Mouse (Mus musculus): ENCODE data around the gene Akap13. TPM values are rescaled to one million over a fixed set of nuclear protein-coding genes. Genes with fewer than 3 reads are reported as not detected.
A peak's percentile ranks its signal among the peaks of the same experiment; 100 is the strongest.
"Not testable (repeated sequence)": the region's sequence is repeated elsewhere in the genome, so short reads cannot be mapped to it uniquely, and the experiment has no call there.

Akap13 gene
- polyA plus RNA-seq, 1 experiment from 2014 or later = 43.4 TPM

DNA sequence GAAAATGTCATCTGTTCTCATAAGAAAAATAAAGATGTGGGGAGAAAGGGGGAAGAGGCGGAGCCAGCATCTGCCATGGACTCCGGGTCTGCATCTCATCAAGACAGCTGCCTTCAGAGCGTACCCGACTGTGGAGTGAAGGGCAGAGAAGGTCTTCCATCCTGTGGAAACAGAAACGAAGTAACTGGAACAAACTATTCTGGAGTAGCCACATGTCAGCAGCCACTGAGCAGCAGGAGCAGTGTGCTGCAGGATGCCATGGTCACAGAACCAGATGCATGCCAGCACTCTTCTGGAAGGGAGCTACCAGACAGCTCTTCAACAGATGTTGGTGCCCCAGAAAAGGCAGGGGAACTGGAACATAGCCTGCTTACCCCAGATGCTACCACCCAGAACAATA is 153.4 kb downstream of the Akap13 start:
- Histone ChIP-seq H3K4me1 (replicated peaks) (peaks cover 57% of the 10 kb centered on the region), H3K27ac (peak overlapping the region; percentile 83)
- WGBS = 19% methylated on average over 5 of the region's 5 CpGs

DNA sequence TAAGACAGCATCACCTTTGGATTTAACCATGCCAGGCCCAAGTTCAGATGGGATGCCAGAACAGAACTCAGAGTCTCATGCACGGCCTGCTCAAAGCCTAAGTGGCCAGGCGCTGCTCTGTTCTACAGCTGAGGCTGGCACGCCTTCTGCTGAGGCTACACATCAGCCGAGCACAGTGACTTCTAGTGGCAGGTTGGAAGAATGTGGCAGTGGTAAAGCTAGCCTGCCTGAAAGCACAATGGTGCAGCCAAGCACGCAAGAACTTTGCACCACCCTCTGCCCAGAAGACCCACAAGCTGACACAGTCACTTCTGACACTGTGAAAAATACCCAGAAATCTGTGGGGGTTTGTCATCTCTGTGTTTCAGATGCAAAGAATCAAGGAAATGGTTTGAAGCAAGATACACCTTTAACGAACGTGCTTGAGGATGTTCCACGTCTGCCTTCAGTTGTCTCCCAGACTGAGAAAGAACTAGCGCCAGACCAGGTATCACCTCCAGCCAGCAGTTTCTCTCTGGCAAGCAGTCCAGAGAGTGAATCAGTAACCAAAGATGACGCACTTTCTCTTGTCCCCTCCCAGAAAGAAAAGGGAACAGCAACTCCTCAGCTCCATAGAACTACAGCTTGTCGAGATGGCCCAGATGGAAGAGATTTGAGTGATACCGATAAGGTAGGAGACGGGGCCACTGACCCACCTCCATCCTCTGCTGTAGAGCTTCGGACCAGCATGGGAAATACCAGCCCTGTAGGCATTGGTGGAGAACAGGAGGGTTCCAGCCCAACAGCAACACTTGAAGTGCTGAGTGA is 154.3 kb downstream of the Akap13 start:
- H3K4me3 ChIP-seq = no peak overlapping the region
- no peak overlapping the region for H3K4me2 ChIP-seq
- ATAC-seq (replicated peaks; ENCODE audit: insufficient number of reproducible peaks, insufficient read depth, low FRiP score, low read depth) = peak; percentile 48; the same call in 1 of the 2 replicates
- H3K4me1 ChIP-seq (replicated peaks) = peaks cover 59% of the 10 kb centered on the region
- no peak overlapping the region for H3K9ac ChIP-seq
- H3K9me3 ChIP-seq (replicated peaks) = no peaks in the 10 kb centered on the region
- WGBS = 74% methylated on average over 14 of the region's 14 CpGs
- H3K27me3 ChIP-seq = no peaks in the 10 kb centered on the region
- H3K36me3 ChIP-seq = peaks cover 26% of the 10 kb centered on the region; the same call in 1 of the 2 replicates
- peak overlapping the region; percentile 83 for H3K27ac ChIP-seq

More for the DNA sequence above, 153.4 kb downstream of the Akap13 start:
- Histone ChIP-seq H3K36me3 (peaks cover 27% of the 10 kb centered on the region; the same call in 1 of the 2 replicates), H3K4me2 (no peak overlapping the region), H3K9me3 (replicated peaks) (no peaks in the 10 kb centered on the region), H3K27me3 (no peaks in the 10 kb centered on the region), H3K9ac (no peak overlapping the region), H3K4me3 (no peak overlapping the region)
- ATAC-seq (replicated peaks; ENCODE audit: insufficient number of reproducible peaks, insufficient read depth, low FRiP score, low read depth) = peak; percentile 54

DNA sequence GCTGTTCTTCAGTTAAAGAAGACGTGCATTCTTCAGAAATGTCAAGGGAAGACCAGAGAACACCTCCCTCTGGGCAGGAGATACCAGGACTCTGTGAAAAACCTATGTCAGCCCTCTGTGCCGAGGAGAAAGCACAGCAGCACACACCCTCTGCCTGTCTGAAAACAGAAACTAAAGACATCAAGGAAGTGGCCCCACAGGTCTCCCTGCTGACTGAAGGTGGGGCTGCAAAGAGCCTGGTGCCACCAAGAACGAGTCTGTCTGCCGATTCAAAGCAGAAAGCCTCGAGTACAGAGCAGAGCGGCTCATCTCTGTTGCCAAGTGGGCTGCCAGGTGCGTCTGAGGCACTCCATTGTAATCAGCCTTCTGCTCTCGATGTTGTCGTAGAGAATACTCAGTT is 155.1 kb downstream of the Akap13 start:
- WGBS = 58% methylated on average over 9 of the region's 9 CpGs
- no peak overlapping the region for H3K4me3 ChIP-seq
- no peaks in the 10 kb centered on the region for H3K9me3 ChIP-seq (replicated peaks)
- 0 out of 2 replicates have a peak overlapping the region, but pooled peaks have one; percentile 2 for H3K9ac ChIP-seq
- H3K27me3 ChIP-seq = no peaks in the 10 kb centered on the region
- ATAC-seq (replicated peaks; ENCODE audit: insufficient number of reproducible peaks, insufficient read depth, low FRiP score, low read depth) = no peak
- no peak overlapping the region for H3K4me2 ChIP-seq
- H3K36me3 ChIP-seq = peaks cover 26% of the 10 kb centered on the region; the same call in 1 of the 2 replicates
- peaks cover 59% of the 10 kb centered on the region for H3K4me1 ChIP-seq (replicated peaks)
- peak overlapping the region; percentile 83 for H3K27ac ChIP-seq

DNA sequence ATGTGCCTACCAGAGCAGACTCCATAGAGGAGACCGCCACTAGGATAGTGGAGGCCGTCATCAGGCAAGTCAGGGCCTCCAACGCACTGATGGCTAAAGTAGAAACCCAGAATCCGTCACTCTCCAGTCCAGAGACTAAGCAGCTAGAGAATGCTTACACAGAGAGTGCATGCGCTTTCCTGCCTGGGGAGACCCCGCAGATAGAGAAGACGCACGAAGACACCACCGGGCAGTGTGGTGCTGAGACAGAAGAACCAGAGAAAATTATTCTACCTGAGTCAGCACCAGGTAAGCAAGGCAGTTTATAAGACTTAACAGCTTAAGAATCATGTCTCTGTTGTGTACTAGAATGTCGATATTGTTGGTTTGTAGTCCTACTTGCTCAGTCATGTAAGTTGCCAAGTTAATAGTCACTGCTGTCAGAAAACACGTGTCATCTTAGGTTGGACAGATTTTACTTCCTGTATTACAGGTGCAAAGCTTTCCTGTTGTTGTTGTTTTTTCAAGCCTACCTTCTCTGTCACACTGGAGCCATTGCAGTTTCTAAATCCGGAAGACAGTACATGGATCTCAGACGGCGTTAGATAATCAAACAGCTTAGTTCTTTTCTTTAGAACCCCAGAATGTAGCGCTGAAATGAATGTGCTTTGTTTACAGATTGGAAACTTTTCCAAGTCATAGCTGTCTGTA is 156.1 kb downstream of the Akap13 start:
- H3K27ac ChIP-seq = peak overlapping the region; percentile 83
- no peak overlapping the region for H3K4me3 ChIP-seq
- H3K4me1 ChIP-seq (replicated peaks) = peaks cover 59% of the 10 kb centered on the region
- H3K9me3 ChIP-seq (replicated peaks) = no peaks in the 10 kb centered on the region
- WGBS = 69% methylated on average over 15 of the region's 15 CpGs
- H3K4me2 ChIP-seq = peak overlapping the region; percentile 41
- H3K9ac ChIP-seq = no peak overlapping the region
- peaks cover 30% of the 10 kb centered on the region; the same call in 1 of the 2 replicates for H3K36me3 ChIP-seq
- H3K27me3 ChIP-seq = no peaks in the 10 kb centered on the region
- no peak for ATAC-seq (replicated peaks; ENCODE audit: insufficient number of reproducible peaks, insufficient read depth, low FRiP score, low read depth)

DNA sequence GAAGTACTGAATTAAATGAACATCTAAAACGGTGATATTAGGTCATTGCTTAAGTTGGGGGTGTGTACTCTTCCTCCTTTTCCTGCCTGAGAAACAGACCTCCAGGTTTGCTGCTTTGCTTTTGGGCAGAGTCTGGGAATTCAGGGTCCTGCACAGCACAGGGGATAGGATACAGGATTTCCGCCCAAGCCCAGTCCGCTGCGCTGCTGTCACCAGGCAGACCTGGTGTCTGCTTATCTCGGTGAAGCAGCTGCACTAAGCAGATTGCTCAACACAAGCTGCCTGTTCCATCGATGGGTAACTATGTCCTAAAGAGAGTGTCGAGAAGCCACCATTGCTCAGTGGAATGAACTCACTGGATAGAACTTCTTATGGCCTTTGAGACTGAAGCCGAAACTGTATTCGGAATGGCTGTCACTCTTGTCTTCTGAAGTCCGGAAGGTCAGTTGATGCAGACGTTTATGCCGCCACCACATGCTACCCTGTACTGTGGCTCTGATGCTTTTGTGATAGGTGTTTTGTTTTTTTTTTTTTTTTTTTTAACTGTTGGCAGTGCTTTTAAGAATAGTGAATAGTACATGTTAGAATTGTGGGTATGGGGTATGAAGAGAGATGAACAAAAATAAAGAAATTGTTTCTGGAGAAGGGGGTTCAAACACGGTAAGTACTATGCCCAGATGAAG is 156.8 kb downstream of the Akap13 start:
- Histone ChIP-seq H3K27ac (peak overlapping the region; percentile 83), H3K9me3 (replicated peaks) (no peaks in the 10 kb centered on the region), H3K4me1 (replicated peaks) (peaks cover 59% of the 10 kb centered on the region), H3K27me3 (no peaks in the 10 kb centered on the region), H3K4me3 (peak overlapping the region; percentile 29), H3K9ac (no peak overlapping the region), H3K4me2 (peak overlapping the region; percentile 41), H3K36me3 (peaks cover 30% of the 10 kb centered on the region; the same call in 1 of the 2 replicates)
- peak; percentile 68 for ATAC-seq (replicated peaks; ENCODE audit: insufficient number of reproducible peaks, insufficient read depth, low FRiP score, low read depth)
- WGBS = 20% methylated on average over 13 of the region's 13 CpGs

DNA sequence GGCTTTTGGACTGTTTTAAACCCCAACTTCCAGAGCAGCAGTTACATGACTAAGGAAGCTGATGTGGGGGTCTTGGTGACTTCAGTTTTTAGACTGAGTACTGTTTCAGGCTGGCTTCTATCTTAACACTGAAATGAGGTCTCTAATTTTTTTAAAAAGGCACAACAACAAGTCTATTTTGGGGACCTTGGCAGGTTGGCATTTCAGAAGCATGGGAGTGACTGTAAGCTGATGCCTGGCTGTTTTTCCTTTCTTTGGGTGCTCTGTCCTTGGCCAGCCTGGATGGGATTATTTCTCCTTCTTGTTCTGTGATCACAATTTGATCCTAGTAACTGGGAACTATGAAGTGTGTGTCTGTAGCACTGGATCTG is 157.3 kb downstream of the Akap13 start:
- peaks cover 59% of the 10 kb centered on the region for H3K4me1 ChIP-seq (replicated peaks)
- H3K27ac ChIP-seq = peak overlapping the region; percentile 83
- ATAC-seq (replicated peaks; ENCODE audit: insufficient number of reproducible peaks, insufficient read depth, low FRiP score, low read depth) = no peak
- H3K27me3 ChIP-seq = no peaks in the 10 kb centered on the region
- H3K9ac ChIP-seq = no peak overlapping the region
- H3K4me2 ChIP-seq = peak overlapping the region; percentile 41
- H3K4me3 ChIP-seq = peak overlapping the region; percentile 29
- H3K36me3 ChIP-seq = peaks cover 30% of the 10 kb centered on the region; the same call in 1 of the 2 replicates
- no peaks in the 10 kb centered on the region for H3K9me3 ChIP-seq (replicated peaks)

DNA sequence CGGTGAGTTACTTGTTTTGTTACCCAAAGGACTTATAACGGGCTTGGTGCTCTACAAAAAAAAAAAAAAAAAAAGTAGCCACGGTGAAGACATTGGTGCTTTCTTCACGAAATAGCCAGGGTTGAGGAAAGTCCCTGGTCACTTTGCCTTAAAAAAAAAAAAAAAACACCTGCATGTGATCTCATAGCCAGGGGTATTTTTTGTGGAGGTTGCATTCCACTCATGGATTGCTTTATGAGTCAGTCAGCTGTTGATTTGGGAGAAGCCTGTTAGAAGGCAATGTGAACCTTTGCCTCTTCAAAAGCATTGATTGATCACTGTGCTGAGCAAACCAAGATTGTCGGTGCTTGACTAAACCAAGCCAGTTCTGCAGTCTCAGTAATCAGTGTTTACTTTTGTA is 157.9 kb downstream of the Akap13 start:
- no peak overlapping the region for H3K9ac ChIP-seq
- 43% methylated on average over 5 of the region's 5 CpGs for WGBS
- peak overlapping the region; percentile 83 for H3K27ac ChIP-seq
- peaks cover 30% of the 10 kb centered on the region; the same call in 1 of the 2 replicates for H3K36me3 ChIP-seq
- ATAC-seq (replicated peaks; ENCODE audit: insufficient number of reproducible peaks, insufficient read depth, low FRiP score, low read depth) = no peak
- H3K27me3 ChIP-seq = no peaks in the 10 kb centered on the region
- H3K4me2 ChIP-seq = peak overlapping the region; percentile 41; the same call in 1 of the 2 replicates
- peaks cover 54% of the 10 kb centered on the region for H3K4me1 ChIP-seq (replicated peaks)
- H3K9me3 ChIP-seq (replicated peaks) = no peaks in the 10 kb centered on the region
- H3K4me3 ChIP-seq = peak overlapping the region; percentile 29

DNA sequence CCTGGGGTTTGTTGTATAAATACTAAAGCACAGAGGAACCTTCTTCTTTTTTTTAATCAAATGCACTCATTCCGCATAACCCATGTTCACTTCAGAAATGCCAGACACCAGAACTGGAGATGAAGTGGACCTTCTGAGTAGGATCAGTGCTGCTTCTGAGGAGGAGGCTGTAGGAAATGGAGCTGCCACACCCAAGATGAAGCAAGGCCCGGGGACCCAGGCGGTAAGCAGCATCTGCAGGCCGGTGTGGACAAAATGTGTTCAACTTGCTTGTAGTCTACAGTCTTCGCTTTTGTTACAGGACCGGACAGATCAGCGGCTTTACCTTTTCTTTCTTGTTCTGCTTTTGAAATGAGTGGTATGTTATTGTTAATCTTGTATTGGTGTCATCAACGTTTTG is 159.5 kb downstream of the Akap13 start:
- no peaks in the 10 kb centered on the region for H3K27me3 ChIP-seq
- no peaks in the 10 kb centered on the region for H3K9me3 ChIP-seq (replicated peaks)
- H3K4me1 ChIP-seq (replicated peaks) = peaks cover 38% of the 10 kb centered on the region
- H3K4me3 ChIP-seq = peak overlapping the region; percentile 1; the same call in 1 of the 2 replicates
- WGBS = 87% methylated on average over 8 of the region's 8 CpGs
- peaks cover 18% of the 10 kb centered on the region; the same call in 1 of the 2 replicates for H3K36me3 ChIP-seq
- no peak for ATAC-seq (replicated peaks; ENCODE audit: insufficient number of reproducible peaks, insufficient read depth, low FRiP score, low read depth)
- H3K9ac ChIP-seq = no peak overlapping the region
- H3K27ac ChIP-seq = no peak overlapping the region
- H3K4me2 ChIP-seq = 0 out of 2 replicates have a peak overlapping the region, but pooled peaks have one; percentile 29

DNA sequence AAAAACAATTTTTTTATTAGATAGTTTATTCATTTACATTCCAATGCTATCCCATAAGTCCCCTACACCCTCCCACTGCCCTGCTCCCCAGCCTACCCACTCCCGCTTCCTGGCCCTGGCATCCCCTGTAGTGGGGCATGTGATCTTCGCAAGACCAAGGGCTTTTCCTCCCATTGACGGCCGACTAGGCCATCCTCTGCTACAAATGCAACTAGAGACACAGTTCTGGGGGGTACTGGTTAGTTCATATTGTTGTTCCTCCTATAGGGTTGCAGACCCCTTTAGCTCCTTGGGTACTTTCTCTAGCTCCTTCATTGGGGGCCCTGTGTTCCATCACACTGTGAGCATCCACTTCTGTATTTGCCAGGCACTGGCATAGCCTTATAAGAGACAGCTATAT is 161.9 kb downstream of the Akap13 start:
- H3K27ac ChIP-seq; H3K4me2 ChIP-seq; H3K4me3 ChIP-seq; H3K36me3 ChIP-seq; H3K27me3 ChIP-seq; H3K9ac ChIP-seq; H3K9me3 ChIP-seq (replicated peaks); ATAC-seq (replicated peaks; ENCODE audit: insufficient number of reproducible peaks, insufficient read depth, low FRiP score, low read depth): not testable (repeated sequence)
- 93% methylated on average over 4 of the region's 4 CpGs for WGBS
- H3K4me1 ChIP-seq (replicated peaks) = peaks cover 19% of the 10 kb centered on the region

DNA sequence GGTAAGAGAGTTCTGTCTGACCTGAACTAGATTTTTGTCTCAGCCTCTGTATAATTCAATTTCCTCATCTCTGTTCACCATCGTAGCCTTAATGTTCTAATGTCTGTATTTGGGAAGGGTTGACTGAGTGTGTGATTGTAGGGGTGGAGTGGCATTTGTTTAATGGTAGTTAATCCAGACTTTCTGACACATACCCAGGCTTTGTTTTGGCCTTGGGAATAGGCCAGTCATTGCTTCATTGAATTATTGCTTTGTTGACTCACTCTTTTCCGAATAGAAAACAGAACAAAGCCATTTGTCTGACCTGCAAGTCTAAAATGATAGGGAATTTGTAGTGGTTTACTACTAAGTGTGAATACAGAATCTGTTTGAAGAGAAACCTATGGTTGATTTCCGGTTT is 163.4 kb downstream of the Akap13 start:
- Histone ChIP-seq H3K4me3 (no peak overlapping the region), H3K9ac (no peak overlapping the region), H3K4me1 (replicated peaks) (peaks cover 8% of the 10 kb centered on the region), H3K27ac (no peak overlapping the region), H3K36me3 (peaks cover 8% of the 10 kb centered on the region; the same call in 1 of the 2 replicates), H3K9me3 (replicated peaks) (no peaks in the 10 kb centered on the region), H3K4me2 (no peak overlapping the region), H3K27me3 (no peaks in the 10 kb centered on the region)
- no peak for ATAC-seq (replicated peaks; ENCODE audit: insufficient number of reproducible peaks, insufficient read depth, low FRiP score, low read depth)
- WGBS = 86% methylated on average over 3 of the region's 3 CpGs

DNA sequence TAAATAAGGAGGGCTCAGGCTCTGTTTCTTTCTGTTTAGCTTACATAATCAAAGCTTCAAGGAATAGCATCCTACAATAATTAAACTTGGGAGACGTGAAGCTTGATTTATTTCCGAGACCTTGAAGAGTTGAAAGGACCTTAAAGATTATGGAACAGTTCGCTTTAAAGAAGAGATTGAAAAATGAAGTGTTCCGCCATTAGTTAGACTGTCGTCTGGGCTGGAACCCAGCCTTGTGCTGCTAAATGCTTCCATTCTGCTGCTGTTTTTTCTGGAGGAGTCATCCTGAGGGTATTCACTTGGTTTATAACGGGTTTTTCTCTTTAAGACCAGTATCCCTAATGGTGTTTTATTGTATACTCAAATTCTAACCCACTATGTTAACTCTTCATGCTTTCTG is 164.5 kb downstream of the Akap13 start:
- H3K9ac ChIP-seq = no peak overlapping the region
- 78% methylated on average over 6 of the region's 6 CpGs for WGBS
- H3K4me2 ChIP-seq = no peak overlapping the region
- H3K36me3 ChIP-seq = peaks cover 9% of the 10 kb centered on the region; the same call in 1 of the 2 replicates
- no peaks in the 10 kb centered on the region for H3K27me3 ChIP-seq
- ATAC-seq (replicated peaks; ENCODE audit: insufficient number of reproducible peaks, insufficient read depth, low FRiP score, low read depth) = no peak
- peaks cover 5% of the 10 kb centered on the region for H3K4me1 ChIP-seq (replicated peaks)
- H3K9me3 ChIP-seq (replicated peaks) = no peaks in the 10 kb centered on the region
- H3K27ac ChIP-seq = no peak overlapping the region
- no peak overlapping the region for H3K4me3 ChIP-seq
